Mouse (Mus musculus) stomach, embryonic 15.5 days (tissue): ENCODE results near the gene Ncbp2. TPM values are rescaled to one million over a fixed set of nuclear protein-coding genes. Genes with fewer than 3 reads are reported as not detected.
A peak's percentile ranks its signal among the peaks of the same experiment; 100 is the strongest.

ENCODE experiments used
- ATAC-seq: fragments of 200-750 bp; cut with Nextera tagmentation; 2 replicates; pipeline ENCODE4 v1.8.0; 2017; ENCODE audit warnings: low read depth, moderate number of reproducible peaks, moderate TSS enrichment; ENCODE audit not compliant: insufficient read depth, low FRiP score
- H3K27ac ChIP-seq: fragments of 300-500 bp; sonication (generic); 2 replicates; pipeline ENCODE4 v1.5.1; 2015; ENCODE audit warnings: mild to moderate bottlenecking, inconsistent platforms
- H3K27me3 ChIP-seq: fragments of 300-500 bp; sonication (generic); replicated peaks from 2 replicates; pipeline ENCODE4 v1.6.1; 2015; ENCODE audit warnings: inconsistent platforms
- H3K36me3 ChIP-seq: fragments of 300-500 bp; sonication (generic); 2 replicates; pipeline ENCODE4 v1.6.1; 2015; ENCODE audit warnings: inconsistent platforms
- H3K4me1 ChIP-seq: fragments of 300-500 bp; sonication (generic); 2 replicates; pipeline ENCODE4 v1.6.1; 2015; ENCODE audit warnings: inconsistent platforms
- H3K4me2 ChIP-seq: fragments of 300-500 bp; sonication (generic); 2 replicates; pipeline ENCODE4 v1.6.1; 2015; ENCODE audit warnings: mild to moderate bottlenecking, inconsistent platforms
- H3K4me3 ChIP-seq: fragments of 300-500 bp; sonication (generic); replicated peaks from 2 replicates; pipeline ENCODE4 v1.5.1; 2015; ENCODE audit warnings: inconsistent platforms
- H3K9ac ChIP-seq: fragments of 300-500 bp; sonication (generic); 2 replicates; pipeline ENCODE4 v1.6.1; 2015; ENCODE audit warnings: inconsistent platforms
- H3K9me3 ChIP-seq: fragments of 300-500 bp; sonication (generic); 2 replicates; pipeline ENCODE4 v1.6.1; 2016; ENCODE audit warnings: inconsistent platforms
- WGBS: fragments of 180-500 bp; shearing (Covaris S2); methylation state at CpG from one replicate; pipeline ENCODE4 v1.1.7; 2015; 5-methylcytosine and 5-hydroxymethylcytosine counted together
- microRNA-seq: library from miRNA; unstranded; fragments of <30 nt; microRNA quantifications from one replicate; pipeline ENCODE4, GENCODE M21; 2016
- polyA plus RNA-seq: library from polyadenylated mRNA; unstranded; fragments of >200 nt; fragmentation: Nextera tagmentation; extraction: Ambion mirVana; gene quantifications from 2 replicates; pipeline ENCODE4 v1.2.1, GENCODE M21; 2015

Ncbp2 gene
- polyA plus RNA-seq, 1 experiment from 2014 or later, result 95.5 TPM

- H3K27me3 ChIP-seq, result no peaks in the 10 kb centered on the region
- no peak overlapping the region for H3K4me3 ChIP-seq
- H3K36me3 ChIP-seq, result peaks cover 19% of the 10 kb centered on the region
- 95% methylated on average over 4 of the region's 4 CpGs for WGBS
- ATAC-seq, result no peak
- H3K4me2 ChIP-seq, result no peak overlapping the region
- no peak overlapping the region for H3K27ac ChIP-seq
- H3K9me3 ChIP-seq, result no peaks in the 10 kb centered on the region
- H3K4me1 ChIP-seq, result no peaks in the 10 kb centered on the region
- H3K9ac ChIP-seq, result no peak overlapping the region
Observed at GRCm38 (mm10) chr16:31993195-31993594, 44.9 kb downstream of the Ncbp2 start.

DNA sequence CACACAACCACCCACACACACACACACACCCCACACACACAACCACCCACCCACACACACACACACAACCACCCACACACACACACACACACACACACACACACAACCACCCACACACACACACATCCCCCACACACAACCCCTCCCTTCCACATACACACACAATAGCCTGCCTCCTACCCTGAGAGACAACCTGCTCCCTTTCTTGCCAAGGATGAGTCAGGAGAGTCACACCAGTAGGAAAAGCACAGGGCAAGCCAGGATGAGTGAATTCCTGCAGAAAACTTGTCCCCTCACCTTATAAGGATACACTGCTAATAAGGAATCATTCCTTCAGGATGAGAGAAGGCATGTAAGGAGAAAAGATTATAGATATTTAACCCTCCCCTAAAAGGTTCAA is 45.6 kb downstream of the Ncbp2 start:
- Histone ChIP-seq H3K9ac (no peak overlapping the region), H3K4me1 (no peaks in the 10 kb centered on the region), H3K9me3 (no peaks in the 10 kb centered on the region), H3K27me3 (no peaks in the 10 kb centered on the region), H3K27ac (no peak overlapping the region), H3K4me3 (no peak overlapping the region), H3K4me2 (no peak overlapping the region), H3K36me3 (peaks cover 14% of the 10 kb centered on the region)
- no peak for ATAC-seq

DNA sequence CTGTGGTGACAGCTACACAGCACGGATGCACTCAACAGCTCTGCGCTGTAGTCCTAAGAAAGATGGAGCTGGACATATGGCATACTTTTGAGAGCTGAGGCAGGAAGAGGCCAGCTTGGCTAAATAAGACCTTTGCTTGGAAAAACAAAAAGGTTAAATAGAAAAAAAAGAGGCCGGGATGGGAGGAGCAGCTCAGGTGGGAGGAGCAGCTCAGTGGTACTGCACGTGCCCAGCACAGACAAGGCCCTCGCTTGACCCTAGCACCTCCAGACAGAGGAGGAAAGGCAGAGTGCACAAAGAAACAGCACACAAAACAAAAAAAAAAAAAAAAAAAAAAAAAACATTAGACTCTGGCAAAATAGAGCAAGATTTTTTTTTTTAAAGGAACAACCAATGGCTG is 48.1 kb downstream of the Ncbp2 start:
- H3K27ac ChIP-seq, result no peak overlapping the region
- H3K36me3 ChIP-seq, result peaks cover 3% of the 10 kb centered on the region; the same call in 1 of the 2 replicates
- 0 out of 2 replicates have a peak, but pooled peaks cover under 1% of the 10 kb centered on the region for H3K4me1 ChIP-seq
- no peak overlapping the region for H3K9ac ChIP-seq
- no peaks in the 10 kb centered on the region for H3K27me3 ChIP-seq
- no peak overlapping the region for H3K4me2 ChIP-seq
- H3K9me3 ChIP-seq, result no peaks in the 10 kb centered on the region
- WGBS, result 86% methylated on average over 5 of the region's 5 CpGs
- ATAC-seq, result no peak
- no peak overlapping the region for H3K4me3 ChIP-seq

DNA sequence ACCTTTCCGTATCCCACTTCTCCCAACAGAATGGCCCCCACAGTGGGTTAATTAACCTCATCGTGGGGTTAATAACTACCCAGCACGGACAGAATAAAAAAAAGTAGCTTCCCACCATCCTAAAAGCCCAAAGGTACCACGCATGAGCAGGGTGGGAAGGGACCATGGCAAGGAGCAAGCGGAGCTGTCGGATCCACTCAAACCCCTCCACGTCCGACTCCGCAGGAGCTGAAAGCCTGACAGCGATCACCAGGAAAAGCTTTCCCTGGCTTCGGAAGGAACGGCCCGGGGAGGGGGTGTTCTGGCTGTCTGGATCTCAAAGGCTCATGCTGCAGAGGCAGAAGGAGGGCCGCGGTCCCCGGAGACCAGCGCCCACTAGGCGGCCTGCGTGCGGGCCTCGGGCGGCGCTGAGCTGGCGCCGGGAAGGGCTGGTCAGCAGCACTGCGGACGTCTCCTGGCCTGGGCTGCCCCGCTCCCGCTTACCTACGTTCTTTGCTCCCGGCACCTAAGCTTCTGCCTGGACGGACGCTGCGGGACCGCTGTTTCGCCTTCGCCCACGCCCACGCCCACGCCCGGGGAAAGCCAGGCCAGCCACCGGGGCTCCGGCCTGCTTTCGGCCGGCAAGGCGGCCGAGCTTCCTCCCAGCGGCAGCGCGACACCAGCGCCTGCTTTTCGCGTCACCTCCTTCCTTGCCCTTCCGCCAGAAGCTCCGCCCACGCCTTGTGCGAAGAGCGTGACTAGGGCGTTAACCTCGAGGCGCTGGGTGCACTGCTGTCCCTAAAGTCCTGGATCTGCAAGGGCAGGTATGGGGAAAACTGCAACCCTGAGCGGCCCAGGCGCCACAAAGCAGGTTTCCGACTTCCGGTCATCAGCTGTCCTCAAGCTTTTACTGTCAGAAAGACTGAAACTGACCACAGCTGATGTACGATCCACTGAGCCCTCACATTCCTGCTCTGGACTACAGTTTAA is 54.5 kb downstream of the Ncbp2 start, which contains the start of gene Senp5:
TSS of gene Senp5 (minus strand) at position 779 of the 969 bp plus-strand sequence.
- WGBS, result under 1% methylated on average over 57 of the region's 66 CpGs
- Histone ChIP-seq H3K4me1 (peaks cover 12% of the 10 kb centered on the region), H3K27me3 (no peaks in the 10 kb centered on the region), H3K27ac (peak within 1 kb of the TSS; percentile 83), H3K4me2 (peak within 1 kb of the TSS; percentile 78), H3K9ac (peak within 1 kb of the TSS; percentile 91), H3K36me3 (no peaks in the 10 kb centered on the region), H3K4me3 (peak within 1 kb of the TSS; percentile 97), H3K9me3 (no peaks in the 10 kb centered on the region)
- ATAC-seq, result peak; percentile 94

DNA sequence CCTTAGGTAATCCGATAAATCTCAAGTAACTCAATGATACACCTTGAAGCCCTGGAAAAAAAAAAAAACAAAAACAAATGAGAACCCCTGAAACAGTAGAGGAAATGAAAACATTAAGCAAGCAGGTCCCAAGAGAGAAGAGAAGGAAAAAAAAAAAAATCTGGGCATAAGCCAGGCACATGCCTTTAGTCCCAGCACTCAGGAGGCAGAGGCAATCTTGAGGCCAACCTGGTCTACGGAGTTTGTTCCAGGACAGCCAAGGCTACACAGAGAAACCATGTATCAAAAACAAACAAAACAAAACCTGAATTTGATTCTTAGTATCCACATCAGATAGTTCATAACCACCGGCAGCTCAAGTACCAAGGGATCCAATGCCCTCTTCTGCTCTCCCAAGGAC is 56.4 kb downstream of the Ncbp2 start:
- no peak for ATAC-seq
- WGBS, result 90% methylated on average over 3 of the region's 3 CpGs
- peaks cover 12% of the 10 kb centered on the region for H3K4me1 ChIP-seq

DNA sequence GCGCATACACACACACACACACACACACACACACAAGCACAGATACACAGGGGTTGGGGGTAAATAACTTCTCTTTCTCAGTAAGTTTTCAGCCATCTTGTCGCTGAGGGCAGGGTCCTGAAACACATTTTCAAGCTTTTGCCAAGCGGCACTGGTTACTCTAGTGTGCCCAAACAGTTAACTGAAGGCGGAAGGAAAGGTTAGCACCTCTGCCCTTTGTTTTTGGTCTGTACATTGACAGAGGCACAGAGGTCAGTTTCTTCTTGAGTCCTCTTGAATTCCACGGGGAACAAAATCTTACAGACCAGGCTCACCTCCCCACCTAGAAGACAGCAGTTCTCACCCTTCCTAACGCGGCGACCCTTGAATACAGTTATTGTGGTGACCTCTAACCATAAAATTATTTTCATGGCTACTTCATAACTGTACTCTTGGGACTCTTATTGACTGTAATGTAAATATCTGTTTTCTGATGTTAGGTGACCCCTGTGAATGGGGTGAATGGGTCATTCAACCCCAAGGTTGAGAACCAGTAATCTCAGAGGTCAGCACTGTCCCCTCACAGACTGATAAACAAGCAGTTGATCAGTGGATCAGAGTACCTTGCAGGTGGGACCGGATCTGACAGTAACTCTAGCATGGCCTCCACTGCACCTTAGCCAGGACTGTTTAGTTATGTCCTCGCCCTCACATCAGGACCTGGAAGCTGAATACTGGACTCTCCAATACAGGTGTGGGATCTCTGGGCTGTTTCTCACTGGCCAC is 60.4 kb downstream of the Ncbp2 start:
- Histone ChIP-seq H3K9me3 (no peaks in the 10 kb centered on the region), H3K4me1 (peaks cover under 1% of the 10 kb centered on the region; the same call in 1 of the 2 replicates), H3K27me3 (no peaks in the 10 kb centered on the region), H3K27ac (no peak overlapping the region), H3K9ac (no peak overlapping the region), H3K4me3 (no peak overlapping the region), H3K4me2 (no peak overlapping the region), H3K36me3 (no peaks in the 10 kb centered on the region)
- 0 out of 2 replicates have a peak, but pooled peaks have one; percentile 6 for ATAC-seq
- WGBS, result 57% methylated on average over 10 of the region's 10 CpGs

More for the DNA sequence above, 56.4 kb downstream of the Ncbp2 start:
- Histone ChIP-seq H3K9ac (no peak overlapping the region), H3K4me3 (no peak overlapping the region), H3K9me3 (no peaks in the 10 kb centered on the region), H3K36me3 (no peaks in the 10 kb centered on the region), H3K4me2 (no peak overlapping the region), H3K27ac (no peak overlapping the region), H3K27me3 (no peaks in the 10 kb centered on the region)

DNA sequence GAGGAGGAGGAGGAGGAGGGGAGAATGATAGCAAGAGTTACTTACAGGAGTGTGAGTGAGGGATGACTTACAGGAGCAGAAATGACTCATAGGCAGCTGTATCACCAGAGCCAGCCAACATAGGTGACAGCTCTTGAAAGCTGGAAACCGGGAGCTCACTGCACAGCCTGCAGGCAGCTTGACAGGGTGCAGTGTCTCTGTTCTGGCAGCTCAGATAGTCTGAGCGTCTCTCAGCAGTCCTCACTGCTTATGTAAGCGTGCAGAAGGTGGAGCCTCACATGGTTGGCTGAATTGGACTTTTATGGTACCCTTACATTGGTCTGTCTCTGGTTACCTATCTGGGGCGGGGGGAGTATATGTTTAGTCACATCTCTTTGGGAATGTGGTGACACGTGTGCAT is 61.6 kb downstream of the Ncbp2 start:
- Histone ChIP-seq H3K4me2 (no peak overlapping the region), H3K9me3 (no peaks in the 10 kb centered on the region), H3K27ac (no peak overlapping the region), H3K4me1 (no peaks in the 10 kb centered on the region), H3K4me3 (no peak overlapping the region), H3K9ac (no peak overlapping the region), H3K36me3 (no peaks in the 10 kb centered on the region), H3K27me3 (no peaks in the 10 kb centered on the region)
- 0 out of 2 replicates have a peak, but pooled peaks have one; percentile 47 for ATAC-seq
- WGBS, result 28% methylated on average over 5 of the region's 5 CpGs

GRCm38 (mm10) chr16:32010330-32010729 is 62.0 kb downstream of the Ncbp2 start:
- Histone ChIP-seq H3K9me3 (no peaks in the 10 kb centered on the region), H3K27ac (no peak overlapping the region), H3K4me3 (no peak overlapping the region), H3K9ac (no peak overlapping the region), H3K4me2 (no peak overlapping the region), H3K36me3 (no peaks in the 10 kb centered on the region), H3K4me1 (no peaks in the 10 kb centered on the region), H3K27me3 (no peaks in the 10 kb centered on the region)
- no peak for ATAC-seq
- WGBS, result 70% methylated on average over 4 of the region's 4 CpGs

Small RNA genes lying within 50 kb of the gene (microRNA-seq; reads per million reads assigned to microRNA genes)
- not detected for gene Gm26269

Other genes with a start within 250 kb of the Ncbp2 start
- gene Meltf, start 69.7 kb upstream of the Ncbp2 start, polyA plus RNA-seq, result 1.4 and 2.3 TPM in 2 replicates
- 0.51 and 0.72 TPM in 2 replicates for gene Pigz, start 14.7 kb upstream of the Ncbp2 start, polyA plus RNA-seq
- gene 0610012G03Rik, start within 50 bp of the Ncbp2 start, polyA plus RNA-seq, result 88.0 and 94.6 TPM in 2 replicates
- 11.3 and 13.8 TPM in 2 replicates for gene Senp5, start 54.8 kb downstream of the Ncbp2 start, polyA plus RNA-seq
- 33.6 and 36.6 TPM in 2 replicates for gene Pak2, start 130.8 kb downstream of the Ncbp2 start, polyA plus RNA-seq
- gene Pigx, start 151.2 kb downstream of the Ncbp2 start, polyA plus RNA-seq, result 89.0 and 91.8 TPM in 2 replicates
- gene Cep19, start 151.3 kb downstream of the Ncbp2 start, polyA plus RNA-seq, result 26.6 and 27.8 TPM in 2 replicates
- gene Nrros, start 217.1 kb downstream of the Ncbp2 start, polyA plus RNA-seq, result 16.3 and 19.5 TPM in 2 replicates
- 0.30 and 0.33 TPM in 2 replicates for gene Bex6, start 231.3 kb downstream of the Ncbp2 start, polyA plus RNA-seq